ENCODE assay signal across 18 mouse cellular contexts in the genomic region with DNA sequence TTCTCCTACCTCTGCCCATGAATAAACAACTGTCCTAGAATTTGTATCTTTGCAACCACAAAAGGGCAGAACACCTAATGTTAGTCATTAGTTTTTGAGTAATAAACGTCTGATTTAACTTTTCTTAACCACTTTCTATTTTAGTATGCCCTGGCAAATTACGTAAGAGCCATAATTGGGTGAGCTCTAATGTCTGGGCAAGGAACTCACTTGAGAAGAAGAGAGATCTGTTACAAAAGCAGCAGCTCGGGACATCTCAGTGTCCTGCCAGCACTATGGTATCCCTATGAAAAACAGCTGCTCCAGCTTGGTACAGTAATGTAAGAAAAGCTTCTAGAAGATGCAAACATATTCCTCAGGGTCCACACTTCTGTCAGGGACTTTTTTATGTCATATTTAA.
DNase-seq lines count a peak whose midpoint lies in the region; ATAC-seq and TF ChIP-seq lines count a peak whose summit lies in the region.
"Had no signal": no experiment of that assay in that cellular context is flagged by ENCODE, and none has a peak within 500 bp of the region (broad histone marks: within the 10 kb centered on the region; RNA-seq: fewer than 3 reads in every experiment).

No protein-coding gene starts in this region.

- no peak overlapping the region for H3K27ac ChIP-seq in kidney, embryonic 14.5 days (ENCODE audit: low read depth, low read length)
- H3K27ac ChIP-seq in macrophage, result peak overlapping the region; percentile 2; the same call in 1 of the 2 replicates
- H3K27ac ChIP-seq: forebrain, embryonic 12.5 days; hindbrain, embryonic 15.5 days; left cerebral cortex, adult 2 months; midbrain, embryonic 12.5 days had no signal

- DNase-seq in gastrocnemius, adult 18-20 months (ENCODE audit: low spot score), result peak; percentile 74
- no peak for DNase-seq in gastrocnemius, postnatal 14 days
- DNase-seq in kidney, adult 9 months, result peak; percentile 65
- no peak for DNase-seq in thymus, postnatal 10 days (ENCODE audit: low spot score in 2 of 2)
- DNase-seq in left cerebral cortex, postnatal 36 days (ENCODE audit: low spot score in 2 of 2), result no peak
- DNase-seq: adrenal gland, postnatal 25 days; cerebellum, adult 9-10 months; kidney, adult 18-20 months; right cerebral cortex, postnatal 14 days; thymus, postnatal 36 days had no signal

- no peak overlapping the region for H3K4me3 ChIP-seq in kidney, embryonic 14.5 days (ENCODE audit: low read length)
- H3K4me3 ChIP-seq in C2C12 (ENCODE audit: insufficient read depth, poor library complexity, severe bottlenecking) (no peak overlapping the region), macrophage (ENCODE audit: inconsistent target) (no peak overlapping the region)
- H3K4me3 ChIP-seq: forebrain, embryonic 12.5 days; heart, embryonic 12.5 days; hindbrain, embryonic 15.5 days; left cerebral cortex, adult 2 months; midbrain, embryonic 12.5 days had no signal

- ATAC-seq in kidney, embryonic 14.5 days (ENCODE audit: low FRiP score, low TSS enrichment), result no peak

- no peak overlapping the region for H3K9ac ChIP-seq in kidney, embryonic 14.5 days (ENCODE audit: low read depth, low read length)
- H3K9ac ChIP-seq: forebrain, embryonic 12.5 days; heart, embryonic 12.5 days; hindbrain, embryonic 15.5 days; midbrain, embryonic 12.5 days had no signal

- no peaks in the 10 kb centered on the region for H3K36me3 ChIP-seq in kidney, embryonic 14.5 days (ENCODE audit: control insufficient read depth, insufficient read depth, low read length)
- peaks cover 28% of the 10 kb centered on the region for H3K36me3 ChIP-seq in C2C12 (ENCODE audit: control insufficient read depth, insufficient read depth)
- H3K36me3 ChIP-seq in macrophage (ENCODE audit: inconsistent target), result no peaks in the 10 kb centered on the region
- H3K36me3 ChIP-seq: forebrain, embryonic 12.5 days; heart, embryonic 12.5 days; hindbrain, embryonic 15.5 days; midbrain, embryonic 12.5 days had no signal

- peaks cover 5% of the 10 kb centered on the region for H3K4me1 ChIP-seq in kidney, embryonic 14.5 days (ENCODE audit: control insufficient read depth, insufficient read depth, low read length)
- H3K4me1 ChIP-seq: midbrain, embryonic 12.5 days had no signal

- no peak overlapping the region for H3K4me2 ChIP-seq in kidney, embryonic 14.5 days (replicated peaks; ENCODE audit: low read depth, low read length)
- H3K4me2 ChIP-seq: forebrain, embryonic 12.5 days; heart, embryonic 12.5 days; hindbrain, embryonic 15.5 days; midbrain, embryonic 12.5 days had no signal

- H3K9me3 ChIP-seq in kidney, embryonic 14.5 days (ENCODE audit: control insufficient read depth, low read length), result no peaks in the 10 kb centered on the region
- H3K9me3 ChIP-seq: forebrain, embryonic 12.5 days; heart, embryonic 12.5 days; hindbrain, embryonic 15.5 days; midbrain, embryonic 12.5 days had no signal

- TF ChIP-seq CTCF in C2C12 (IDR thresholded peaks at IDR 0.05; ENCODE audit: control insufficient read depth, insufficient read depth, insufficient read length), result no peak

- no peaks in the 10 kb centered on the region for H3K27me3 ChIP-seq in kidney, embryonic 14.5 days (ENCODE audit: control insufficient read depth, insufficient read depth, low read length)
- H3K27me3 ChIP-seq in C2C12 (ENCODE audit: control insufficient read depth, insufficient read depth, insufficient read length), result no peaks in the 10 kb centered on the region
- H3K27me3 ChIP-seq: forebrain, embryonic 12.5 days; heart, embryonic 12.5 days; hindbrain, embryonic 15.5 days; midbrain, embryonic 12.5 days had no signal

- intact Hi-C loops in gastrocnemius, postnatal 14 days (cut with DNase I; ENCODE audit: low total_unique reads), result no loop called here
- intact Hi-C loops in left cerebral cortex, postnatal 36 days (cut with DNase I), result loop anchor here (5.0 kb wide), 1 partner anchor 80 kb away; no protein-coding TSS in a partner anchor

- WGBS in kidney, embryonic 14.5 days, result 50% methylated on average over 3 of the region's 3 CpGs
- WGBS in macrophage (ENCODE audit: missing documents), result 2% methylated on average over 3 of the region's 3 CpGs

- peaks cover 95% of the 10 kb centered on the region for H3K79me3 ChIP-seq in C2C12 (ENCODE audit: low read depth)

- H3ac ChIP-seq in C2C12 (ENCODE audit: control insufficient read depth, insufficient read length, low read depth), result no peak overlapping the region

- H3K79me2 ChIP-seq in C2C12 (ENCODE audit: control insufficient read depth, insufficient read depth) (peaks cover 100% of the 10 kb centered on the region), macrophage (ENCODE audit: inconsistent target) (peaks cover 100% of the 10 kb centered on the region)

TF ChIP-seq in C2C12, 6 proteins besides CTCF, POLR2A, EP300 and RAD21:
- TF ChIP-seq MYOD1 (IDR thresholded peaks at IDR 0.05; ENCODE audit: control insufficient read depth, insufficient read length, low read depth) (no peak), MAX (IDR thresholded peaks at IDR 0.05) (no peak), MYOG (IDR thresholded peaks at IDR 0.05; ENCODE audit: control insufficient read depth, extremely low read depth, insufficient read length) (no peak), USF1 (IDR thresholded peaks at IDR 0.05; ENCODE audit: low read depth) (no peak), CEBPB (IDR thresholded peaks at IDR 0.05; ENCODE audit: low read depth) (peak; percentile 25), FOSL1 (IDR thresholded peaks at IDR 0.05; ENCODE audit: insufficient read depth, low read length, poor library complexity, severe bottlenecking) (no peak)

Comparison
In these comparisons a context has a peak if more than half of its experiments do, and no peak if none do; other contexts are left out.
1. DNase-seq: peak in gastrocnemius, adult 18-20 months (single experiment) and kidney, adult 9 months (single experiment); none in gastrocnemius, postnatal 14 days (single experiment), thymus, postnatal 10 days (0 of 2) and left cerebral cortex, postnatal 36 days (0 of 2).